Mouse (Mus musculus) thymus, adult 2 months (tissue): ENCODE measurements around the gene Ssr3. TPM values are rescaled to one million over a fixed set of nuclear protein-coding genes. Genes with fewer than 3 reads are reported as not detected.

ENCODE experiments used
- DNase-seq: peaks from one replicate; pipeline ENCODE4 v3.0.0; 2021
- H3K27ac ChIP-seq: fragments of 200-500 bp; 2 replicates; pipeline ENCODE4 v1.5.1; 2012; ENCODE audit warnings: low read length, control low read depth; ENCODE audit not compliant: control insufficient read depth, insufficient read depth
- H3K27me3 ChIP-seq: fragments of 200-500 bp; 2 replicates; pipeline ENCODE4 v1.6.1; 2012; ENCODE audit warnings: mild to moderate bottlenecking, low read length, moderate library complexity, mixed read lengths; ENCODE audit not compliant: control insufficient read depth, insufficient read depth
- H3K36me3 ChIP-seq: fragments of 200-500 bp; 2 replicates; pipeline ENCODE4 v1.6.1; 2012; ENCODE audit warnings: mild to moderate bottlenecking, low read length, moderate library complexity; ENCODE audit not compliant: control insufficient read depth, insufficient read depth
- H3K4me1 ChIP-seq: fragments of 200-500 bp; replicated peaks from 2 replicates; pipeline ENCODE4 v1.6.1; 2012; ENCODE audit warnings: low read length; ENCODE audit not compliant: control insufficient read depth, insufficient read depth
- H3K4me3 ChIP-seq: fragments of 200-500 bp; 2 replicates; pipeline ENCODE4 v1.5.1; 2012; ENCODE audit warnings: mild to moderate bottlenecking, low read length, control low read depth, moderate library complexity; ENCODE audit not compliant: control insufficient read depth, insufficient read depth
- CTCF ChIP-seq: fragments of 200-500 bp; IDR thresholded peaks from 2 replicates; pipeline ENCODE4 v1.5.1; 2012; ENCODE audit warnings: mild to moderate bottlenecking, control low read depth, low read length, moderate library complexity, borderline replicate concordance; ENCODE audit not compliant: control insufficient read depth, poor library complexity, insufficient read depth; ENCODE audit errors: extremely low read depth
- POLR2A ChIP-seq: fragments of 200-500 bp; IDR thresholded peaks from 2 replicates; pipeline ENCODE4 v1.6.1; 2012; ENCODE audit warnings: mild to moderate bottlenecking, low read length, control low read depth, moderate library complexity; ENCODE audit not compliant: control insufficient read depth, poor library complexity, insufficient read depth; ENCODE audit errors: extremely low read depth
- WGBS: fragments of 180-500 bp; shearing (Covaris S2); methylation state at CpG from one replicate; pipeline ENCODE4 v1.1.7; 2018; 5-methylcytosine and 5-hydroxymethylcytosine counted together
- polyA plus RNA-seq: library from polyadenylated mRNA; depleted of rRNA; stranded (reverse); fragments of >200 nt; gene quantifications from 2 replicates; pipeline ENCODE4 v1.2.3, GENCODE M21; 2012

Gene Ssr3
- polyA plus RNA-seq, 1 experiment, result 55.2 TPM

DNA sequence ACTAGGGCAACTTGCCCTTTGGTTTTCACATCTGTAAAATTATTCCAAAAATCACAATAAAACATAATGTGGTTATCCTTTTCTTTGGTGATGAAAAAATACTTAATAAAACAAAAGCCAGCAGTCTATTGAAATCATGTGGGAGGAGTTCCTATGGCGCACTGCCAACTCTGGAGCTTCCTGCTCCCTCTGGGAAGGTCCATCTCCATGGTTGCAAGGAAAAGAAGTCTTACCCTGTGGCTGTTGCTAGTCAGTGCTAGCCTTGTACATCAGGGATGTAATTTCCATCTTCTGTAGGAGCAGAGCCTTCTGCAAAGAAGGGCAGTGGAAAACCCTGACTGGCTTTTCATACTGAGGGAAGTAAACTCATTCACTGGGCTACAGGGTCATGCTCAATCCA, 29.0 kb downstream of the Ssr3 start:
- no peak overlapping the region for H3K27ac ChIP-seq
- H3K36me3 ChIP-seq, result no peaks in the 10 kb centered on the region
- H3K4me3 ChIP-seq, result no peak overlapping the region
- DNase-seq, result no peak
- H3K27me3 ChIP-seq, result no peaks in the 10 kb centered on the region
- no peaks in the 10 kb centered on the region for H3K4me1 ChIP-seq
- 94% methylated on average over 1 of the region's 1 CpGs for WGBS
- TF ChIP-seq POLR2A (no peak), CTCF (no peak)

DNA sequence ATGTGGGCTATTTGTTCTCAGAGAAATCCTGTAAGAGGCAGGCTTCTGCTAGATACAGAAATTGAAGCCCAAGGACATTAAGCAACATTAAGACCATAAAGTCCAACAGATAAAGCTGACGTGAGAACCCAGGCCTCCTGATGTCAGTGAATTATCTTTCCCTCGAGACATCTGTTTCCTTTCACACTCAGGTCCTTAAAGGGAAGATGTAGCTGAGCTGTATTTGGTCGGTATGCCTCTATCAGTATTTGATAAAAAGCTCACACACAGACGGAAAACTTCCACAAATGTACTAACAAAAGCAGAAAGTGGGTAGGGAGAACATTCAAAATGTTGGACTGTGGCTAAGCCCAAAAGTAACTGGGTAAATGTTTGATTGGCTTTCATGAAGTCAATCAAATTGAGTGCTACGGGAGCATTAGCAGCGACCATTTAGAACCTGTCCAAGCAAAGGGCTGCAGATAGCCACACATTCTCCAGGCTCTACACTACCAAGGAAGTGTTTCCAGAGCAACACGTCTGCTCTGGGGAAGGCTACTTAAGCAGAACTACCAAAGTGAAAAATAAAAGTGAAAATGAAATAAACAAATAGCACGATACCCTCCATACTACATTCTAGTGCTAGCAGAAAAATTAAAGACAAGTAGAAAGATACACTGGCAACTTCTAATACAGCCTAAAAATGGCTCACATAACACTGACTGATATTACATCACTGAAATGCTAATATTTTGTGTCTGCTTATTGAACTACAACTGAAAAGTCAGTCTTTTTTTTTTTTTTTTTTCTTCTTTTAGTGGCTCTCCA, 32.1 kb downstream of the Ssr3 start:
- no peak overlapping the region for H3K4me3 ChIP-seq
- H3K36me3 ChIP-seq, result no peaks in the 10 kb centered on the region
- DNase-seq, result no peak
- TF ChIP-seq CTCF, result no peak
- TF ChIP-seq POLR2A, result no peak
- no peaks in the 10 kb centered on the region for H3K4me1 ChIP-seq
- no peaks in the 10 kb centered on the region for H3K27me3 ChIP-seq
- WGBS, result 74% methylated on average over 8 of the region's 8 CpGs
- no peak overlapping the region for H3K27ac ChIP-seq

DNA sequence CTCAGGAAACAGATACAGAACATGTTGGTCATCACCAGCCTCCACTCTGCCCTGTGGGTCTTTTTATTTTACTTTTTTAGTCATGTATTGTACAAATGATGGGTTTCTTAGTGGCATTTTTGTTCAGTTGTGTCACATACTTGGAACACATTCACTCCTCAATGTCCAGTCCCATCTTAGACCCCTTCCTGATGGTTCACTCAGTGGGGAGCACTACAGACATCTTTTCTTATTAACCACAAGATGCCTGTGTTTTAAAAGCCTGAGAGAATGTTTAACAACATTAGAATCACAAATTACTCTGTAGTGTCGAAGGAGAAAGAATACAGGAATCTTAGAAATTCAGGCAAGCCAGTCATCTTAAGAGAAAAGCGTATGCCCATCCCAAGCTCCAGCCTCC, 33.6 kb downstream of the Ssr3 start:
- no peaks in the 10 kb centered on the region for H3K27me3 ChIP-seq
- no peak for TF ChIP-seq POLR2A
- no peak for TF ChIP-seq CTCF
- H3K27ac ChIP-seq, result no peak overlapping the region
- H3K4me3 ChIP-seq, result no peak overlapping the region
- H3K4me1 ChIP-seq, result no peaks in the 10 kb centered on the region
- DNase-seq, result no peak
- 94% methylated on average over 2 of the region's 2 CpGs for WGBS
- H3K36me3 ChIP-seq, result no peaks in the 10 kb centered on the region

DNA sequence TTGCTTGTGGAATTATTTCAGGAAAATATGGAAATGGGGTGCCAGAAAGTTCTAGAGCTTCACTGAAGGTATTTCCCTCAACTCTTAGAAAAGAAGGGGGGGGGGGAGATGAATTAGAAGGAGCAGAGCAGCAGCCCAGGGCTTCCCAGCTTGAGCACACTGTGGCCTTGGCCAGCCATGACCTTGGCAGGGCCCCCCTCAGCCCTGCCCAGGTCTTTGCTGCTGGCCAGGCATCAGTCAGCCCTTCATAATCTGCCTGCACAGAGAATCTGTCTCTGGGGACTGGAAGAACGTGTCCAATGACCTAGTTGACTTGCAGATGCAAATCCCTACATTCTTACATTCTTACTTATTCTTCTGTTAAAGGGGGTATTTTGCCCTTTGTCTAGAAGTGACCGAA, 34.1 kb downstream of the Ssr3 start:
- no peak overlapping the region for H3K4me3 ChIP-seq
- no peaks in the 10 kb centered on the region for H3K4me1 ChIP-seq
- no peak overlapping the region for H3K27ac ChIP-seq
- TF ChIP-seq CTCF (no peak), POLR2A (no peak)
- 94% methylated on average over 2 of the region's 2 CpGs for WGBS
- no peaks in the 10 kb centered on the region for H3K36me3 ChIP-seq
- DNase-seq, result no peak
- no peaks in the 10 kb centered on the region for H3K27me3 ChIP-seq

DNA sequence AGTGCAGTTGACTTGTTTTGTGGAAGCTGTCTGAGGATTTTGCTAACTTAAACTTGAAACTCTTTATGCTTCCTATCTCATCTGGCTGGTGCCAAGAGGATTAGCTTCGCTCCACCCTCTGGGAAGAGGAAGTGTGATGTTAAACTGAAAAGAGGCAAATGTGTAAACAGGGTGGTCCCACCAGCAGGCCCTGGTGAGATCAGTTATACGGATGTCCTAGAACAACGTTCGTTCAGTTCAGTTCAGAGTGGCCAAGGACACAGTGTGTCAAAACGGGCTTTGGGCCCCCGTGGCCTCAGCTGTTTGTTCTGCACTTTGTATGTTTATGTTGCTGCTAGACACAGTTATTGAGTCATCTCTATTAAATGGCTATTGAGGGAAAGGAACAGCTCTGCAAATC, 36.9 kb downstream of the Ssr3 start:
- H3K27ac ChIP-seq, result no peak overlapping the region
- H3K36me3 ChIP-seq, result no peaks in the 10 kb centered on the region
- 91% methylated on average over 6 of the region's 6 CpGs for WGBS
- TF ChIP-seq POLR2A (no peak), CTCF (no peak)
- no peak overlapping the region for H3K4me3 ChIP-seq
- no peaks in the 10 kb centered on the region for H3K4me1 ChIP-seq
- H3K27me3 ChIP-seq, result no peaks in the 10 kb centered on the region
- DNase-seq, result no peak

DNA sequence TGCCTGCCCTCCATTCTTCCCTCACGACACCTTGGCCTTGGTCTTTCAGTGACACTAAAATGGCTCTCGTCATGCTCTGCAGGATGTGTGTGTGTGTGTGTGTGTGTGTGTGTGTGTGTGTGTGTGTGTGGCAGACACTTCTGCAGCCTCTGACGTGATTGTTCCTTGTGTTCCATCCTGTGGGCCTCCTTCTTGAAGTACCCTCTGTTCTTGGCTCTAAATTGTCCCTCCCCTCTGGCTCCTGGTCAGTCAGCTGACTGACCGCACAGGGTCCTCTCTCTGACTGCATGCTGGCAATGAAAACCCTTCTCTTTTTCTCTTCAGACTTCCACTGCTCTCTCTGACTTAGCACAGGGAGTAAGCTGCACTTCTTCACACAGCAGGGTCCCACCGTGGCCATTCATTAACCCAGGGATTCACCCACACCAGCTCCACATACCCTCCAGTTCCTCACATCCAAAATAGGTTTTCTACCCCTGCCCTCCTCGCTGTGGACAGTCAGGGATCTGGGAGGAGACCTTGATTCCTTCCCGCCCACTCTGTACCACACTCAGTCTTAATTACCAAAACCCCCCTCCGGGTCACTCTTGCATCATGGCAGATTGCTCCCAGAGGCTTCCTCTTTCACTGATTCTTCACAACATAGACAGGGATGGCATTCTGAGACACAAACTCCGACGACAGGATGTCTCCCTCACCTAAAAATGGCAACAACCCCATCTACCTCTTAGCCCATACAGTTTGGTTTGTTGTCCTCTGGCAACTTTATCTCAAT, 39.0 kb downstream of the Ssr3 start:
- Histone ChIP-seq H3K27me3 (no peaks in the 10 kb centered on the region), H3K27ac (no peak overlapping the region), H3K4me1 (no peaks in the 10 kb centered on the region), H3K36me3 (no peaks in the 10 kb centered on the region), H3K4me3 (no peak overlapping the region)
- no peak for TF ChIP-seq CTCF
- no peak for TF ChIP-seq POLR2A
- DNase-seq, result no peak
- 77% methylated on average over 10 of the region's 10 CpGs for WGBS
